Mouse (Mus musculus): ENCODE measurements around the gene Gnl3.

Gnl3 gene

GRCm38 (mm10) chr14:31018860-31019291 lies at the start of gene Gnl3, which contains the start of gene Pbrm1:
Gnl3 (minus strand) TSS chr14:31019152.
Pbrm1 (plus strand) TSS chr14:31019138.
- peak; percentile 98 for DNase-seq

GRCm38 (mm10) chr14:31062277-31062676 lies 43.3 kb upstream of the Gnl3 start:
- DNase-seq: peak; percentile 33

- DNase-seq: no peak
Observed at GRCm38 (mm10) chr14:31045817-31046216, 26.9 kb upstream of the Gnl3 start.

- no peak for DNase-seq
Observed at GRCm38 (mm10) chr14:31045296-31045695, 26.3 kb upstream of the Gnl3 start.

GRCm38 (mm10) chr14:31025785-31026184 lies 6.8 kb upstream of the Gnl3 start:
- DNase-seq: peak; percentile 51

- no peak for DNase-seq
Observed at GRCm38 (mm10) chr14:31022579-31022978, 3.6 kb upstream of the Gnl3 start.

GRCm38 (mm10) chr14:31019331-31020205 lies 616 bp upstream of the Gnl3 start:
- peak; percentile 87 for DNase-seq

- DNase-seq: peak; percentile 37
Observed at GRCm38 (mm10) chr14:31017854-31018253, 1.1 kb downstream of the Gnl3 start.

- DNase-seq: no peak
Observed at GRCm38 (mm10) chr14:31016063-31016462, 2.9 kb downstream of the Gnl3 start.

GRCm38 (mm10) chr14:31013928-31014327 lies 5.0 kb downstream of the Gnl3 start:
- DNase-seq: no peak

- DNase-seq: no peak
Observed at GRCm38 (mm10) chr14:31011588-31011987, 7.4 kb downstream of the Gnl3 start.

- DNase-seq: no peak
Observed at GRCm38 (mm10) chr14:31006779-31007178, 12.2 kb downstream of the Gnl3 start.

- no peak for DNase-seq
Observed at GRCm38 (mm10) chr14:31004527-31004926, 14.4 kb downstream of the Gnl3 start.

GRCm38 (mm10) chr14:31001307-31002205 lies 17.4 kb downstream of the Gnl3 start, which contains the start of the genes Glt8d1 and Spcs1:
Glt8d1 (plus strand) TSS chr14:31001400.
Spcs1 (minus strand) TSS chr14:31001672.
- DNase-seq: peak; percentile 91

GRCm38 (mm10) chr14:31000816-31001306 lies 18.1 kb downstream of the Gnl3 start:
- DNase-seq: no peak

GRCm38 (mm10) chr14:31000356-31000755 lies 18.6 kb downstream of the Gnl3 start:
- DNase-seq: no peak

GRCm38 (mm10) chr14:30996417-30996816 lies 22.5 kb downstream of the Gnl3 start:
- DNase-seq: no peak

GRCm38 (mm10) chr14:30976222-30976621 lies 42.7 kb downstream of the Gnl3 start:
- DNase-seq: no peak

GRCm38 (mm10) chr14:30974204-30974603 lies 44.7 kb downstream of the Gnl3 start:
- DNase-seq: no peak

Data from thymus, postnatal 4 days (tissue).